Mouse (Mus musculus) limb, embryonic 14.5 days (tissue): ENCODE results near the gene Ccng2. TPM values are rescaled to one million over a fixed set of nuclear protein-coding genes. Genes with fewer than 3 reads are reported as not detected.

Experiments
- ATAC-seq: fragments of 200-750 bp; cut with Nextera tagmentation; 2 replicates; pipeline ENCODE4 v1.8.0; 2017; ENCODE audit warnings: low read depth, moderate number of reproducible peaks, moderate TSS enrichment; ENCODE audit not compliant: low FRiP score
- DNase-seq: peaks from one replicate; pipeline ENCODE4 v3.0.0-alpha.2; 2015; ENCODE audit warnings: low spot score
- H3K27ac ChIP-seq: fragments of 300-500 bp; sonication (generic); replicated peaks from 2 replicates; pipeline ENCODE4 v1.5.1; 2014; ENCODE audit warnings: low read depth, mild to moderate bottlenecking, low read length, moderate library complexity, mixed read lengths
- H3K27me3 ChIP-seq: fragments of 300-500 bp; sonication (generic); 2 replicates; pipeline ENCODE4 v1.6.1; 2014; ENCODE audit warnings: low read length, mixed read lengths; ENCODE audit not compliant: control insufficient read depth, insufficient read depth
- H3K36me3 ChIP-seq: fragments of 300-500 bp; sonication (generic); 2 replicates; pipeline ENCODE4 v1.6.1; 2014; ENCODE audit warnings: mild to moderate bottlenecking, low read length, moderate library complexity, mixed read lengths; ENCODE audit not compliant: control insufficient read depth, insufficient read depth
- H3K4me1 ChIP-seq: fragments of 300-500 bp; sonication (generic); 2 replicates; pipeline ENCODE4 v1.6.1; 2014; ENCODE audit warnings: antibody characterized with exemption, low read length, mixed read lengths; ENCODE audit not compliant: control insufficient read depth, insufficient read depth
- H3K4me2 ChIP-seq: fragments of 300-500 bp; sonication (generic); replicated peaks from 2 replicates; pipeline ENCODE4 v1.6.1; 2014; ENCODE audit warnings: low read depth, mild to moderate bottlenecking, low read length, moderate library complexity; ENCODE audit not compliant: severe bottlenecking
- H3K4me3 ChIP-seq: fragments of 300-500 bp; sonication (generic); replicated peaks from 2 replicates; pipeline ENCODE4 v1.5.1; 2014; ENCODE audit warnings: low read length
- H3K9ac ChIP-seq: fragments of 300-500 bp; sonication (generic); 2 replicates; pipeline ENCODE4 v1.6.1; 2014; ENCODE audit warnings: mild to moderate bottlenecking, low read depth, low read length, moderate library complexity; ENCODE audit not compliant: severe bottlenecking
- H3K9me3 ChIP-seq: fragments of 300-500 bp; sonication (generic); 2 replicates; pipeline ENCODE4 v1.6.1; 2016; ENCODE audit warnings: low read length; ENCODE audit not compliant: control insufficient read depth
- POLR2A ChIP-seq: fragments of 200-500 bp; IDR thresholded peaks from 2 replicates; pipeline ENCODE4 v1.8.0; 2012; ENCODE audit warnings: inconsistent platforms, mild to moderate bottlenecking, moderate library complexity, borderline replicate concordance; ENCODE audit not compliant: insufficient read depth, insufficient read length; ENCODE audit errors: extremely low read depth
- WGBS: fragments of 180-500 bp; shearing (Covaris S2); extraction: QIAGEN DNeasy Blood & Tissue Kit; methylation state at CpG from one replicate; pipeline ENCODE4 v1.1.7; 2014; 5-methylcytosine and 5-hydroxymethylcytosine counted together
- polyA plus RNA-seq, 2 experiments: library from polyadenylated mRNA; depleted of rRNA in 1 of 2; stranded (reverse) in 1 of 2; unstranded in 1 of 2; fragments of >200 nt; fragmentation: Nextera tagmentation in 1 of 2; extraction: Ambion mirVana in 1 of 2; gene quantifications; 2 replicates each; pipeline versions ENCODE4 v1.2.1 to v1.2.3; 2012 to 2014

Gene Ccng2
- polyA plus RNA-seq, 2 experiments: 48.2 to 60.4 TPM

DNA sequence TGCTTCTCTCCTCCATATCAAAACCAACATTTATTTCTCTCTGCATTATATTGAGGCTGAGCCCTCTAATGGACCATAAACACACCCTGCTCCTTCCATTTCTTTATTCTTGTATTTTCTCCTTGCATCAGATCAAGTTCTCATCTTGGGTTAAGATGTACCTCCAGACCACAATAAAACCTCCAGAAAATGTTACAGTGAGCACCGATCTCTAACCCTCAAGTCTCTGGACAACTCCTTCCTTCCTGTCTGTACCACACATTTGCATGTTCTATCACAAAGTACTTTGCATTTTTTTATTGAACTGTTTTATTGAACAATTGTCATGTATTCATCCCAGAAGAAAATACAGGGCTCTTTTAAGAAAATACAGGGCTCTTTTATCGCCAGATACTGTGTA, 37.5 kb upstream of the Ccng2 start:
- ATAC-seq: no peak
- Histone ChIP-seq H3K27me3 (no peaks in the 10 kb centered on the region), H3K4me3 (no peak overlapping the region), H3K36me3 (no peaks in the 10 kb centered on the region), H3K9me3 (no peaks in the 10 kb centered on the region), H3K4me2 (no peak overlapping the region), H3K9ac (no peak overlapping the region), H3K4me1 (no peaks in the 10 kb centered on the region), H3K27ac (no peak overlapping the region)
- DNase-seq: no peak
- WGBS: 77% methylated on average over 2 of the region's 2 CpGs
- TF ChIP-seq POLR2A: no peak

DNA sequence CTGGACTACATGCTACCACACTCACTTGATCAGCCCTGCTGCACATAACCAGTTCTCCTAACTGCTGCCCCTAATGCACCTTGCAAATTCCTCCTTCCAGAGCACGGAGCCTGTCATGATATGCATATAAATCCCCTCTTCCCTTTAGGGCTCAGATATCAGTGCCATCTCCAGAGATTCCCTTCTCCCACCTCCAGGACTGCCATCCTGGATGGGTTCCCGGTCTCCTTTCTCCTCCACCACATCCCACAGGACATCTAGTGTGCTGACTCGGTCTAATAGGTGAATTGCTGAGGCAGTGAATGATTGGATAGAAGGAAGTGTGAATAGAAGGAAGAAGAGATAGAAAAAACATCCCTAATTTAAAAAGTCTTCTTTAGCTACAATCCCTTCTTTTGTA, 35.3 kb upstream of the Ccng2 start:
- no peaks in the 10 kb centered on the region for H3K9me3 ChIP-seq
- H3K4me2 ChIP-seq: no peak overlapping the region
- H3K4me1 ChIP-seq: no peaks in the 10 kb centered on the region
- no peak for ATAC-seq
- WGBS: 70% methylated on average over 3 of the region's 3 CpGs
- no peak overlapping the region for H3K4me3 ChIP-seq
- no peaks in the 10 kb centered on the region for H3K36me3 ChIP-seq
- no peak for DNase-seq
- no peaks in the 10 kb centered on the region for H3K27me3 ChIP-seq
- no peak for TF ChIP-seq POLR2A
- no peak overlapping the region for H3K9ac ChIP-seq
- no peak overlapping the region for H3K27ac ChIP-seq

DNA sequence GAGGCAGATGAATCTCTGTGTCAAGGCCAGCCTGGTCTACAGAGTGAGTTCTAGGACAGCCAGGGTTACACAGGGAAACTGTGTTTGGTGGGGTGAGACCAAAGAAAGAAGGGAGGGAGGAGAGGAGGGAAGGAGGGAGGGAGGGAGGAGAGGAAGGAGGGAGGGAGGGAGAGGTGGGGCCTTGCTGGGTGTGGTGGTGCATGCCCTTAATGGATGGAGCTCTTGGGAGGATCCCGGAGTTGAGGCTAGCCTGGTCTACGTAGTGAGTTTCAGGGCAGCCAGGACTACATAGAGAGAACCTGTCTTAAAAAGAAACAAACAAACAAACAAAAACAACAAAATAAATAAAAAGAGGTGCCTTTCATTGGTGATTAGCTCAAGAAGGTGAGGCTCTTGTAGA, 34.2 kb upstream of the Ccng2 start:
- Histone ChIP-seq H3K27ac (no peak overlapping the region), H3K9me3 (no peaks in the 10 kb centered on the region), H3K4me1 (no peaks in the 10 kb centered on the region), H3K4me3 (no peak overlapping the region), H3K27me3 (no peaks in the 10 kb centered on the region), H3K9ac (no peak overlapping the region), H3K4me2 (no peak overlapping the region), H3K36me3 (no peaks in the 10 kb centered on the region)
- DNase-seq (no peak), ATAC-seq (no peak)
- 94% methylated on average over 2 of the region's 2 CpGs for WGBS
- TF ChIP-seq POLR2A: no peak

DNA sequence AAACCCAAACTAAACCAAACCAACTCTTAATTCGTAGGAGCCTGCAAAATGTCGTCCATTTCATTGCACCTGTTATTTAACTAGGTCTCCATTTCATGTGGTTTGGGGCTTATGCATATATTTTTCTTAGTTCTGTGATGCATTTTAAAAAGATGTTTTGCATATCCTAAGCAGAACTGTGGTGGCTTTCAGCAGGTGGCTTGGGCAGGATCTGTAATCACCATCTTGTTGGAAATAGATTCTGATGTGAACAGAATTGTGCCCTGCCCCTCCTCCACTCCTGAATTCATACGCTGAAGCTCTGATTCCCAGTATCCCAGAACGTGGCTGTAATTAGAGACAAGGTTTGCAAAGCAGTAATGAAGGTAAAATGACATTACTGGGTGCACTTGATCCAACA, 32.9 kb upstream of the Ccng2 start:
- Histone ChIP-seq H3K36me3 (no peaks in the 10 kb centered on the region), H3K27me3 (no peaks in the 10 kb centered on the region), H3K27ac (no peak overlapping the region), H3K4me3 (no peak overlapping the region), H3K9ac (no peak overlapping the region), H3K9me3 (no peaks in the 10 kb centered on the region), H3K4me2 (no peak overlapping the region), H3K4me1 (no peaks in the 10 kb centered on the region)
- 70% methylated on average over 4 of the region's 4 CpGs for WGBS
- TF ChIP-seq POLR2A: no peak
- ATAC-seq (no peak), DNase-seq (no peak)

DNA sequence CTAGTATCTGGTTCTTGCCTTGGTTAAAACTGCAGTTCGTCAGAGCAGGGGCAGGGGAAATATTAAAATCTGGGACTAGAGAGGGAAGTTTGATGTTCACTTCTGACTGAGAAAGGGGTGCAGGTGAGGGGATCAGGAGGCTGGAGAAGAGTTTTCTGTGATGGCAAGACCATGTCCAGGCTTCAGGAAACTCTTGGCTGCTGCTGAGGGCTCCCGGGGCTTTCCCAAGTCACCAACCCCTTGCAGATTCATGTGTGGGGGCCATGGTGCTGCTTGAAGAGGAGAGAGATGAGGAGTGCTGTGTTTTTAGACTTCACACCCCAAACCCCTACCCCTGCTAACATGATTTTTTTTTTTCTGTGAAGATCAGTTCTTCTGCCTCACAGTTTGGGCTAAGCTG, 32.5 kb upstream of the Ccng2 start:
- H3K36me3 ChIP-seq: no peaks in the 10 kb centered on the region
- no peak overlapping the region for H3K4me3 ChIP-seq
- ATAC-seq (no peak), DNase-seq (no peak)
- H3K4me2 ChIP-seq: no peak overlapping the region
- no peaks in the 10 kb centered on the region for H3K4me1 ChIP-seq
- H3K9ac ChIP-seq: no peak overlapping the region
- no peaks in the 10 kb centered on the region for H3K27me3 ChIP-seq
- no peaks in the 10 kb centered on the region for H3K9me3 ChIP-seq
- no peak overlapping the region for H3K27ac ChIP-seq
- TF ChIP-seq POLR2A: no peak
- 67% methylated on average over 2 of the region's 2 CpGs for WGBS

DNA sequence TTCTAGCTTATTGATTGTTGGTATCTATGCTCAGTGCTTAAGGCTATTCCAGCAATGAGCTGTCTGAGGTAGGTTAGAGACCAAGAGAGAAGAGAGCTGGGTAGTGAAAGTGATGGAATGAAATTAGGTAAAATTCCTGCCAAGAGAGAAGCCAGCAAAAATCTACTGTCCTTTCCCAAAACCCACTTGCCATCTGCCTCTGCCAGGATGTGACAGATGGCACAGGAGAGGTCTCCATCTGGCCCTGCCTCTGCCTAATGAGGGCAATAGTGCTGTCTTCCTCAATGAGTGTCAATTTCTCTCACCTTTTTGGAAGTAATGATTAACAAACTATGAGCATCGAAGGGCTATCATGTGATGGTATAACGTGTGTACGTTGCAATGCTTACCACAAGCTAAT, 31.2 kb upstream of the Ccng2 start:
- 87% methylated on average over 3 of the region's 3 CpGs for WGBS
- no peak for ATAC-seq
- Histone ChIP-seq H3K4me3 (no peak overlapping the region), H3K36me3 (no peaks in the 10 kb centered on the region), H3K27me3 (no peaks in the 10 kb centered on the region), H3K27ac (no peak overlapping the region), H3K9ac (no peak overlapping the region), H3K4me2 (no peak overlapping the region), H3K4me1 (no peaks in the 10 kb centered on the region), H3K9me3 (no peaks in the 10 kb centered on the region)
- DNase-seq: no peak
- TF ChIP-seq POLR2A: no peak
